Mouse (Mus musculus): ENCODE data around the gene Vps45. TPM values are rescaled to one million over a fixed set of nuclear protein-coding genes. Genes with fewer than 3 reads are reported as not detected.

Vps45 gene
- total and polyA plus RNA-seq, 2 experiments from 2014 or later, result 29.5 to 61.1 TPM

DNA sequence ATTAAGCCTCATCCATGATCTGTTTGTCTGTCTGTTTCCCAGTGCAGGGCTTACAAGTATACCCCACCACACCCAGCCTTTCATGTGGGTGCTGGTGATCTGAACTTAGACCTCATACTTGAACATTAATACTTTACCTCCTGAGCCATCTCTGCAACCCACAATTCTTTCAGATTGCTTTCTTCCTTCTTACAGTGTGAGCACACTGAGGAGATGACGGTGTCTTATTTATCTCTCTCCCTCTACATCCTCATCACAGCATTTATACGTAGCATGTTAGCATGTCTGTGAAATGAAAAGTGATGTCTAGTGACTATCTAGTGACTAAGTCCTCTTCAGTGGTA, 17.6 kb downstream of the Vps45 start:
- WGBS, result 94% methylated on average over 2 of the region's 2 CpGs
- no peak overlapping the region for H3K9ac ChIP-seq (replicated peaks; ENCODE audit: low read length, poor library complexity, severe bottlenecking)
- H3K27ac ChIP-seq (ENCODE audit: low read depth, low read length), result no peak overlapping the region
- H3K9me3 ChIP-seq (ENCODE audit: low read length), result no peaks in the 10 kb centered on the region
- H3K27me3 ChIP-seq (ENCODE audit: insufficient read depth, low read length), result no peaks in the 10 kb centered on the region
- no peak for TF ChIP-seq CTCF (IDR thresholded peaks at IDR 0.05)
- H3K4me3 ChIP-seq (ENCODE audit: low read depth, low read length), result no peak overlapping the region
- peaks cover 27% of the 10 kb centered on the region for H3K36me3 ChIP-seq (ENCODE audit: insufficient read depth, low read length)
- H3K4me1 ChIP-seq (ENCODE audit: insufficient read depth, low read length), result no peaks in the 10 kb centered on the region
- DNase-seq (ENCODE audit: low spot score), result no peak
- ATAC-seq (ENCODE audit: low FRiP score), result no peak
- H3K4me2 ChIP-seq (ENCODE audit: low read depth, low read length, poor library complexity, severe bottlenecking), result no peak overlapping the region

DNA sequence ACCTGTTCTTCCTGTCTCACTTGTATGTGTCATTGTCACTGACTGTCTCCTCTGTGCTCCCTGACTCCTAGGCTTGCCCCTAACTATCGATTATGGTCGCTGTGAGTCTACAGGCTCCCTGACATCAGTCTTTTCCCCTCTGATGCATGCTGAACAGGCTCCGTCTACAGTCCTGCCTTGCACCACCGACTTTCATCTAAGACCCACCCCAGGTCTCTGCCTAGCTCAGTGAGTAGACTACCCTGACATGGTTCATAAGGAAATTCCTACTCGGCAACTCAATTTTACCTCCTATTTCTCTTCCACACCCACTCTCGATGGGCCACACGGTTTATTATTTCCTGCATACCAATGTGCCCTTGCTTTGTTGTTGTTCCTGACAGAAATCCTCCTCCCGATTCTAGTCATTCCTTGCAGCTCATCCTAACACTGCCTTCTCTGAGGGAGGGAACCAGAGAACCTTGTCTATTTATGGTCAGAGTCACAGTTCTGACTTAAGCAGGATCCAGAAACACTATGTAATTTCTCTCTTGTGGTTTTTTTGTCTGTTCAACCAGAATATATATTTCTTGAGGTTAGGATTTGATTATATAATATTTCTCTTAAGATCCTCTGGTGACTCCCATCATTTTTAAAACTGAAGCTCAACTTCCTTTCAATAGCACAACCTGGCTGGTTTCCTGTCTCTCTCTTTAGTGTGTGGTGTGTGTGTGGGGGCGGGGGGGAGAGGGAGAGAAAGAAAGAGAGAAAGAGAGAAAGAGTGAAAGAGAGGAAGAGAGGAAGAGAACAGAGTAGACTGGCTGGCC, 18.2 kb downstream of the Vps45 start:
- no peak for ATAC-seq (ENCODE audit: low FRiP score)
- no peaks in the 10 kb centered on the region for H3K4me1 ChIP-seq (ENCODE audit: insufficient read depth, low read length)
- H3K27me3 ChIP-seq (ENCODE audit: insufficient read depth, low read length), result no peaks in the 10 kb centered on the region
- H3K36me3 ChIP-seq (ENCODE audit: insufficient read depth, low read length), result peaks cover 26% of the 10 kb centered on the region
- no peak overlapping the region for H3K4me3 ChIP-seq (ENCODE audit: low read depth, low read length)
- no peak for TF ChIP-seq CTCF (IDR thresholded peaks at IDR 0.05)
- no peak overlapping the region for H3K9ac ChIP-seq (replicated peaks; ENCODE audit: low read length, poor library complexity, severe bottlenecking)
- no peak overlapping the region for H3K4me2 ChIP-seq (ENCODE audit: low read depth, low read length, poor library complexity, severe bottlenecking)
- H3K9me3 ChIP-seq (ENCODE audit: low read length), result no peaks in the 10 kb centered on the region
- no peak for DNase-seq (ENCODE audit: low spot score)
- H3K27ac ChIP-seq (ENCODE audit: low read depth, low read length), result no peak overlapping the region
- WGBS, result 85% methylated on average over 9 of the region's 9 CpGs

DNA sequence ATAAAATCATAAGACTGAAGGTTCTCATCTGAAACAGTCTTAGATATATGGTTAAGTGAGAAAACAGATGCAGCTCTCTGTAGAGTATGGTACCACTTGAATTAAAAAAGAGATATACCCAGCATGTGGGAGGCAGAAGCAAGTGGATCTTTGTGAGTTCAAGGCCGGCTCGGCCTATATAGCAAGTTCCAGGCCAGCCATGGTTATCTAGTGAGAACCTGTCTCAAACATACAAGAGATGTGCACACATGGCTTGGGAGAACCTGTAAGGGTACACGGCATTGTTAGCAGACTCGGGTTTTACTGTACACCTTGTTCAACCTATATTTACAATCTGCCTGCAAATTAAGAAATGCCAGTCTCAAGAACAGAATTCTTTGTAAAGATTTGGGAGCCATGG, 19.4 kb downstream of the Vps45 start:
- no peak overlapping the region for H3K4me2 ChIP-seq (ENCODE audit: low read depth, low read length, poor library complexity, severe bottlenecking)
- peaks cover 23% of the 10 kb centered on the region for H3K36me3 ChIP-seq (ENCODE audit: insufficient read depth, low read length)
- no peak for TF ChIP-seq CTCF (IDR thresholded peaks at IDR 0.05)
- H3K4me1 ChIP-seq (ENCODE audit: insufficient read depth, low read length), result no peaks in the 10 kb centered on the region
- H3K4me3 ChIP-seq (ENCODE audit: low read depth, low read length), result no peak overlapping the region
- ATAC-seq (ENCODE audit: low FRiP score), result no peak
- DNase-seq (ENCODE audit: low spot score), result no peak
- H3K9me3 ChIP-seq (ENCODE audit: low read length), result no peaks in the 10 kb centered on the region
- no peak overlapping the region for H3K27ac ChIP-seq (ENCODE audit: low read depth, low read length)
- 96% methylated on average over 4 of the region's 4 CpGs for WGBS
- H3K27me3 ChIP-seq (ENCODE audit: insufficient read depth, low read length), result no peaks in the 10 kb centered on the region
- H3K9ac ChIP-seq (replicated peaks; ENCODE audit: low read length, poor library complexity, severe bottlenecking), result no peak overlapping the region

DNA sequence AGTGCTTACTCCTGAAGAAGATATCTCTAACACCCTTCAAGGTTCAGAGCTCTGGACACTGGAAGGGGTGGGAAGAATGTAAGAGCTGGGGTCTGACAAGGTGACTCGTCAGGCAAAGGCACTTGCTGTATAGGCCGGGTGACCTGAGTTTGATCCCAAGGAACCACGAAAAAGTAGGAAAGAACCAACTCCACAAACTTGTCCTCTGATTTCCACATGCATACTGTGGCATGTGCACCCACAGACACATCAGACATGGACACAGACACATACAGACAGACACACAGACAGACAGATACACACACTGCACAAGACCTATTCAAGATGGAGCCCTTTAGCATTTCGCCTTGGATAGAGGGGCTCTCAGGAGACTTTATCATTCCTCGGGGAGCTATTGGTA, 20.1 kb downstream of the Vps45 start:
- DNase-seq (ENCODE audit: low spot score) (no peak), ATAC-seq (ENCODE audit: low FRiP score) (no peak)
- Histone ChIP-seq H3K4me2 (ENCODE audit: low read depth, low read length, poor library complexity, severe bottlenecking) (no peak overlapping the region), H3K27me3 (ENCODE audit: insufficient read depth, low read length) (no peaks in the 10 kb centered on the region), H3K9ac (replicated peaks; ENCODE audit: low read length, poor library complexity, severe bottlenecking) (no peak overlapping the region), H3K9me3 (ENCODE audit: low read length) (no peaks in the 10 kb centered on the region), H3K27ac (ENCODE audit: low read depth, low read length) (no peak overlapping the region), H3K36me3 (ENCODE audit: insufficient read depth, low read length) (peaks cover 29% of the 10 kb centered on the region), H3K4me1 (ENCODE audit: insufficient read depth, low read length) (no peaks in the 10 kb centered on the region), H3K4me3 (ENCODE audit: low read depth, low read length) (no peak overlapping the region)
- TF ChIP-seq CTCF (IDR thresholded peaks at IDR 0.05), result no peak
- WGBS, result 90% methylated on average over 5 of the region's 5 CpGs

DNA sequence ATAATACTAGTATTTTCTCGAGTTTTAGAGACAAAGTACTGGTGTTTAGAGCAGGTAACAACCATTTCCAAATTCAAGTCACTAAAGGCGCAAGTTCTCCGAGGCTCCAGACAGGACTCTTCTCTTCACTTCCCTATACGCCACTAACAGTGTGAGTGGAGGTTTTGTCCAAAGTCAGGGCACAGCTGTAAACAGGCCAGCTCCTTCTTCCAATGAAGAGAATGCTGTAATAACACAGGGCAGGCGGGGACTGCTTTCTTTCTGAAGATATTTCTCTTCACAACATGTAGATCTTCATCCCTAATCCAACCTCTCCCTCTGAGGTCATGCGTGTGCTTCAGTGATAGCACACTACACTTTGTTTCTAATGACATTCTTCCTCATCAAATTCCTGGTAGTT, 21.5 kb downstream of the Vps45 start:
- Histone ChIP-seq H3K4me1 (ENCODE audit: insufficient read depth, low read length) (no peaks in the 10 kb centered on the region), H3K4me3 (ENCODE audit: low read depth, low read length) (no peak overlapping the region), H3K4me2 (ENCODE audit: low read depth, low read length, poor library complexity, severe bottlenecking) (no peak overlapping the region), H3K27ac (ENCODE audit: low read depth, low read length) (no peak overlapping the region), H3K36me3 (ENCODE audit: insufficient read depth, low read length) (peaks cover 34% of the 10 kb centered on the region), H3K9me3 (ENCODE audit: low read length) (no peaks in the 10 kb centered on the region), H3K9ac (replicated peaks; ENCODE audit: low read length, poor library complexity, severe bottlenecking) (no peak overlapping the region), H3K27me3 (ENCODE audit: insufficient read depth, low read length) (no peaks in the 10 kb centered on the region)
- DNase-seq (ENCODE audit: low spot score) (no peak), ATAC-seq (ENCODE audit: low FRiP score) (no peak)
- no peak for TF ChIP-seq CTCF (IDR thresholded peaks at IDR 0.05)
- 91% methylated on average over 6 of the region's 6 CpGs for WGBS

DNA sequence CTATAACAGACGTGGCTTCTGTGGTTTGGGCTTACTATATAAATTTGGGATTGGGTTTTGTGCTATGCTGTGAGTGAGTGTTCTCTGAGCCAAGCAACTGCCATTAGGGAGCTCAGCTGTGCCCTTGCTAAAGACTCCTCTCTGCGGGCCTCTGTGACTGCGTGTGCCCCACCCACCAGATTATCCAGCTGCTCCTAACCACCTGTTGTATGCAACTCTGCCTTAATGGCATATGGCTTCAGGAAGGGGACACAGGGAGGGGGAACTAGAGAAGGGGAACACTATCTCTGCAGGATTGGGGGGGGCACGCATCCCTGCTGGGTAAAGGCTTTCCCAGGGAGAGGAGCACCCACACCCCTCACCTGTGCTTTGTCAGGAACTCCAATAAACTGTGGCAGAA, 25.2 kb downstream of the Vps45 start:
- Histone ChIP-seq H3K4me2 (ENCODE audit: low read depth, low read length, poor library complexity, severe bottlenecking) (no peak overlapping the region), H3K27me3 (ENCODE audit: insufficient read depth, low read length) (no peaks in the 10 kb centered on the region), H3K4me1 (ENCODE audit: insufficient read depth, low read length) (no peaks in the 10 kb centered on the region), H3K27ac (ENCODE audit: low read depth, low read length) (no peak overlapping the region), H3K36me3 (ENCODE audit: insufficient read depth, low read length) (peaks cover 31% of the 10 kb centered on the region), H3K9ac (replicated peaks; ENCODE audit: low read length, poor library complexity, severe bottlenecking) (no peak overlapping the region), H3K4me3 (ENCODE audit: low read depth, low read length) (no peak overlapping the region), H3K9me3 (ENCODE audit: low read length) (no peaks in the 10 kb centered on the region)
- DNase-seq (ENCODE audit: low spot score), result no peak
- TF ChIP-seq CTCF (IDR thresholded peaks at IDR 0.05), result no peak
- 83% methylated on average over 4 of the region's 4 CpGs for WGBS
- ATAC-seq (ENCODE audit: low FRiP score), result no peak
